Mouse (Mus musculus): ENCODE data around the gene Pth1r. TPM values are rescaled to one million over a fixed set of nuclear protein-coding genes. Genes with fewer than 3 reads are reported as not detected.
A peak's percentile ranks its signal among the peaks of the same experiment; 100 is the strongest.

Gene Pth1r
- polyA plus RNA-seq, 1 experiment from 2014 or later: 79.7 TPM

DNA sequence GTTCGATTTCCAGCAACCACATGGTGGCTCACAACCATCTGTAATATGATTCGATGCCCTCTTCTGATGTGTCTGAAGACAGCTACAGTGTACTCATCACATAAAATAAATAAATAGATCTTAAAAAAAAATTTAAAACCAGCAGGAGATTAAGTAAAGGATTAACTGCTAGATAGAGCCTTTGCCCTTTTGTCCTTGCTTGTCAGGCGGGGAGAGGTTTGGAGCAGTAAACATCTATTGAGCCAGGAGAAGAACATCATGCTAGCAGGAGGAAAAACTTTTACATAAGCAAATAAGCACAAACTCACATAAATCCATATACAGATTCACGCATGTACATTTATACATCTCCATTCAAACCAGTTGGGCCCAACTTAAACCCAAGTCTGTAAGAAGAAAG, 34.4 kb downstream of the Pth1r start:
- Histone ChIP-seq H3K27me3 (no peaks in the 10 kb centered on the region), H3K4me3 (no peak overlapping the region), H3K36me3 (peaks cover 22% of the 10 kb centered on the region), H3K9ac (no peak overlapping the region), H3K9me3 (no peaks in the 10 kb centered on the region), H3K4me2 (no peak overlapping the region), H3K4me1 (peaks cover 9% of the 10 kb centered on the region), H3K27ac (no peak overlapping the region)
- 72% methylated on average over 4 of the region's 4 CpGs for WGBS
- ATAC-seq (ENCODE audit: borderline replicate concordance, extremely low read depth, low FRiP score, low TSS enrichment): no peak

DNA sequence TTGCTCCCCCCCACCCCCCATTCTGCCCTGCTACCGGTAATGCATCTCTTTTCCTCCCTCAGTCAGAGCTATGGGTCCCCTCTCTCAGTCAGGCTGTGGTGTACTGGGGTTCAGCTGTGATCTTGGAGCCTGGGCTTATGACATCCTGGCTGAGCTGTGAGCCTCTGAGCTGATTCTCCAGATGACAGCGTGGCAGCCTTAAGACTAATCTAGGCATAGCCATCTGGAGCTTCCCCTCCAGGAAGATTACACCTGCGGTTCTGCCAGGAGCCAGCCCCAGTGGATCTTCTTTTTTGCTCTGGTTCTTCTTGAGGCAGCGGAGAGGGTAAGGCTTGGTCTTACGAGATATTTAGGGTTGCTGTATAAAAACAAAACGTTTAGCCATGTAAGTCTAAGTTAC, 34.9 kb downstream of the Pth1r start:
- Histone ChIP-seq H3K4me2 (no peak overlapping the region), H3K27me3 (no peaks in the 10 kb centered on the region), H3K27ac (no peak overlapping the region), H3K4me3 (no peak overlapping the region), H3K4me1 (peaks cover 9% of the 10 kb centered on the region; the same call in 1 of the 2 replicates), H3K36me3 (peaks cover 22% of the 10 kb centered on the region), H3K9ac (no peak overlapping the region), H3K9me3 (no peaks in the 10 kb centered on the region)
- WGBS: 92% methylated on average over 6 of the region's 6 CpGs
- ATAC-seq (ENCODE audit: borderline replicate concordance, extremely low read depth, low FRiP score, low TSS enrichment): no peak

DNA sequence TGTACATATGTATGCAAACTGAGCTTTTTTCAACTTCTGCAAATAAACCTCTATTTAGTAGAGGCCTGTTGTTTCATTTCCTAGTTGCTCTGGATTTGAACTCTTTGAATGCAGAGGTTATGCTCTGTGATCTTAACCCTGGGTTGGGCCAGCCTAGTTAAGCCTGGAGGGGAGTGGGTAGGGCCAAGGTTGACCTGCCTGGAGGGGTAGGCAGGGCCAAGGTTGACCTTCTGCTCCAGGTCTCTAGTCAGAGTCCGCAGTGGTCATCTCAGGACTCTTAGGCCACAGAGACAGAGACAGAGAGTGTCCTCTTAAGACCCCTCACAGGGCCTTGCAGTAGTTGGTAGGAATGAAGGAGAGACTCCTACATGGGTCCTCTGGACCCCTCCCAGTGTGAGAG, 35.4 kb downstream of the Pth1r start:
- peaks cover 22% of the 10 kb centered on the region for H3K36me3 ChIP-seq
- H3K27me3 ChIP-seq: no peaks in the 10 kb centered on the region
- no peak overlapping the region for H3K27ac ChIP-seq
- H3K9me3 ChIP-seq: no peaks in the 10 kb centered on the region
- 94% methylated on average over 1 of the region's 1 CpGs for WGBS
- no peak overlapping the region for H3K9ac ChIP-seq
- no peak for ATAC-seq (ENCODE audit: borderline replicate concordance, extremely low read depth, low FRiP score, low TSS enrichment)
- peaks cover 9% of the 10 kb centered on the region; the same call in 1 of the 2 replicates for H3K4me1 ChIP-seq
- no peak overlapping the region for H3K4me3 ChIP-seq
- no peak overlapping the region for H3K4me2 ChIP-seq

DNA sequence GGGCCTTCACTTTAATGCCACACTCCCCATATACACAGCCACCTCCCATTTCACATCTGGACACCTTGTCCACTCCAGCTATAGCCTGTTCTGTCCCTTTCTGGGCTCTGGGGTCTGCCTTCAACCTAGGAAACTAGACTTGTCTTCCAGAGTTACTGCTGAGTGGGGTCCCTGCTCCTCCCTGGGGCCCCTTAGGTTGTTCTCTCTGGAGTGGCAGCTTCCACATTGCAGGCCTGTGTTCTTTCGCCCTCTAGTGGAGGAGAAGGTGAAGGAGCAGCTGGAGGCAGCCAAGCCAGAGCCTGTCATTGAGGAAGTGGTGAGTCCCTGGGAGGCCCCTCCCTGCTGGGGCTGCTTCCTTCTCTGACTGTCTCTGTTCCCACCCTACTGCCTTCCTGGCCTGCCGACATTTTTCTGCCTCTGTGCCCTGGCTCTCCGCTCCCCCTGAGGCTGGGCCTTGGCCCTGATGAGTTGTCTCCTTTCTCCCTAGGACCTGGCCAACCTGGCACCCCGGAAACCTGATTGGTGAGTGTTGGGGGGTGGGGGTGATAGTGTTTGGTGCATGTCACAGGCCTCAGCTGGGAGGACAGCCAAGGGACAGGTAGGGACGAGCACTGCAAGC, 37.2 kb downstream of the Pth1r start:
- Histone ChIP-seq H3K4me2 (peak overlapping the region; percentile 33), H3K4me3 (peak overlapping the region; percentile 8; the same call in 1 of the 2 replicates), H3K4me1 (peaks cover 9% of the 10 kb centered on the region; the same call in 1 of the 2 replicates), H3K36me3 (peaks cover 21% of the 10 kb centered on the region), H3K9ac (no peak overlapping the region), H3K27ac (no peak overlapping the region), H3K9me3 (no peaks in the 10 kb centered on the region), H3K27me3 (no peaks in the 10 kb centered on the region)
- ATAC-seq (ENCODE audit: borderline replicate concordance, extremely low read depth, low FRiP score, low TSS enrichment): peak; percentile 83
- WGBS: 34% methylated on average over 5 of the region's 5 CpGs

DNA sequence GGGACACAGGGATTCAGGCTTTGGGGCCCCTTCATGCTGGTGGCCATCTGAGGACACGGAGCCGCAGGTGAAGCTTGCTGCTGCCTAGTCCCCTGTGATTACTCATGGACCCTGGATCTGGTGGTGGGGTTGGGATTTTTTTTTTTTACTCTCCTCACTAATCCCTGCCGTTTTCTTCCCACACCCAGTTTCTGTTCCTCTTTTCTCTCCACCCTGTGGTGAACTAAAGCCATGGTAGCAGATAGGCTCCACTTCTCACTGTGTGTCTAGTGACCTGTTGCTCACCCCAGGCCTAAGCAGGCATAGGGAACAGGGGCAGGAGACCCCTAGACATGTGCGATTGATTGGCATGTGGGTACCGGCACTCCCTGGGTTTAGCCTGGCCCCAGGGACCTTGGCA, 40.2 kb downstream of the Pth1r start:
- H3K9ac ChIP-seq: no peak overlapping the region
- H3K27ac ChIP-seq: no peak overlapping the region
- no peak overlapping the region for H3K4me3 ChIP-seq
- peaks cover 14% of the 10 kb centered on the region; the same call in 1 of the 2 replicates for H3K36me3 ChIP-seq
- H3K27me3 ChIP-seq: no peaks in the 10 kb centered on the region
- 84% methylated on average over 5 of the region's 5 CpGs for WGBS
- no peak for ATAC-seq (ENCODE audit: borderline replicate concordance, extremely low read depth, low FRiP score, low TSS enrichment)
- no peak overlapping the region for H3K4me2 ChIP-seq
- H3K9me3 ChIP-seq: no peaks in the 10 kb centered on the region
- peaks cover 9% of the 10 kb centered on the region; the same call in 1 of the 2 replicates for H3K4me1 ChIP-seq

DNA sequence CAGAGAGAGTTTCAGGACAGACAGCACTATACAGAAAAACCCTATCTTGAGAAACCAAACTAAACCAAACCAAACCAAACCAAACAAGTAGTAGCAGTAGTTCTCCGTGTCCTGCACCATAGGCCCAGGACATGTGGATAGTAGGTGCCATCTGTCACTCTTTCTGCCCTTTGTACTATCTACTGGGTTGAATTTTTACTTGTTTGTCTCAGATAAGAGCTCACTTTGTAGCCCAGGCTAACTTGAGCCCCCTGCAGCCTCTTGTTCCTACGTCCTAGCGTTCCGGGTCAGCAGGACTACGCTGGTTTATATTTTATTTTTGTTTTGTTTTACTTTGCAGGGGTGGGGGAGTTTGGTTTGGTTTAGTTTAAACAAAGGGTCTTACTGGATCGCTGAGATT, 43.0 kb downstream of the Pth1r start:
- H3K4me3 ChIP-seq: no peak overlapping the region
- no peak overlapping the region for H3K27ac ChIP-seq
- H3K36me3 ChIP-seq: 0 out of 2 replicates have a peak, but pooled peaks cover 11% of the 10 kb centered on the region
- no peaks in the 10 kb centered on the region for H3K9me3 ChIP-seq
- no peak for ATAC-seq (ENCODE audit: borderline replicate concordance, extremely low read depth, low FRiP score, low TSS enrichment)
- H3K27me3 ChIP-seq: no peaks in the 10 kb centered on the region
- no peaks in the 10 kb centered on the region for H3K4me1 ChIP-seq
- WGBS: 85% methylated on average over 6 of the region's 6 CpGs
- H3K4me2 ChIP-seq: no peak overlapping the region
- H3K9ac ChIP-seq: no peak overlapping the region

DNA sequence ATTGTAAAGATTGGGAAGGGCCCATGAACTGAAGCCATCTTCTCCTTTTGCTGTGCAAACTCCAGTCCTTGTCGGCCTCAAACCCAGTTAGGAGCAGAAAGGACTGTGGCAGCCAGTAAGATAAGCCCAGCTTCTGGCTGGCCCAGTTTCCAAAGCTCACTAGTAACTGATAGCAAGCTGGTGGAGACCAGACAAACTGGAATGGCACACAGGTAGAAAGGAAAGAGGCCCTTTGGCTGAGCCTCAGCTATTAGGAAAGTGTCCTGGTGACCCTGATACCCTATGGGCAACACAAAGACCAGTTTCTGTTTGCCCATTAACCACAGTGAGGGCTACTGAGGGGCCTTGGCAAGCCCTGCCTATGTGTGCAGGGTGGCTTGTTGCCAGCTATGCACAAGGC, 44.1 kb downstream of the Pth1r start:
- Histone ChIP-seq H3K27me3 (no peaks in the 10 kb centered on the region), H3K9ac (no peak overlapping the region), H3K36me3 (0 out of 2 replicates have a peak, but pooled peaks cover 11% of the 10 kb centered on the region), H3K27ac (no peak overlapping the region), H3K4me2 (no peak overlapping the region), H3K4me3 (no peak overlapping the region), H3K4me1 (no peaks in the 10 kb centered on the region), H3K9me3 (no peaks in the 10 kb centered on the region)
- no peak for ATAC-seq (ENCODE audit: borderline replicate concordance, extremely low read depth, low FRiP score, low TSS enrichment)
- 82% methylated on average over 1 of the region's 1 CpGs for WGBS

DNA sequence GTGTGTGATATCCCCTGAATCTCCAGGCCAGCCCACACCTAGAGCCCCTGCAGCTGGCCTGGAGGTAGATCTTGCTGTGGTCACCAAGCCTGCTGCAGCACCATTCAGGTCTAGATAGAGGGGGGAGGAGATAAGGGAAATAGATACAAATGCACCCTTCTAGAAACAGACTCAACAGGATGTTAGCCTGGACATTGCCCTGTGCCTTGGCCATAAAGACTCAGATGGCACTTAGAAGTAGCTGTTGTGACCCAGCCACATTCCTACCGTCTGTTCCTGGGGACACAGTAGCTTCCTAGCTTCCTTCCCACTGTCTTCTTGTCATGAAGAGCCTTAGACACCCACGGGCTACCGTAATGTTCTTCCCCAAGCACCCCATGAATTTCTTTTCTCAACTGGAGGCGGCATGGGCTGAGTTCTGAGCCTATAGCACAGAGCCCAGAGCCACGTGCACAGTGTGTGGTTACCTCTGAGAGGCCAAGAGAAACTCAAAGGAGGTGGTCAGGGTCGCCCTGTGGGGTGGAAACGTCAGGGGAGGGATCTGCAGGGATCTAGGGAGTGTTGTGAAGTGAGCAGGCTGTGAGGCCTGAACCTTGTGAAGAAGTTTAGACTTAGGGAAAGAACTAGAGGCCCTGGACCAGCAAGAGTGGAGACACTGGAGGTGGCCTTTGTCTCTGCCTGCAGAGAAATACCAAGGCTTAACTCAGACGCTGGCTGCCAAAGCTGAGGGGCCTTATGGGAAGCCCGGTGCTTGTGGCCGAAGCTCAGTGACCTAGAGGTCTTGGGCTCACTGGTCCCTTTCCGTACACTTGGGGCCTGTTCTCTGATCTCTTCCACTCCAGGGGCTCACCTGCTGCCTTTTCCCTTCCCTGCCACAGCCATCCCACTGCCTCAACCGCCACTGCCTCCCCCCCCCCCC, 45.6 kb downstream of the Pth1r start:
- WGBS: 79% methylated on average over 11 of the region's 12 CpGs
- Histone ChIP-seq H3K4me2 (no peak overlapping the region), H3K36me3 (0 out of 2 replicates have a peak, but pooled peaks cover 11% of the 10 kb centered on the region), H3K4me3 (no peak overlapping the region), H3K27me3 (no peaks in the 10 kb centered on the region), H3K27ac (no peak overlapping the region), H3K4me1 (no peaks in the 10 kb centered on the region), H3K9me3 (no peaks in the 10 kb centered on the region), H3K9ac (no peak overlapping the region)
- ATAC-seq (ENCODE audit: borderline replicate concordance, extremely low read depth, low FRiP score, low TSS enrichment): no peak

DNA sequence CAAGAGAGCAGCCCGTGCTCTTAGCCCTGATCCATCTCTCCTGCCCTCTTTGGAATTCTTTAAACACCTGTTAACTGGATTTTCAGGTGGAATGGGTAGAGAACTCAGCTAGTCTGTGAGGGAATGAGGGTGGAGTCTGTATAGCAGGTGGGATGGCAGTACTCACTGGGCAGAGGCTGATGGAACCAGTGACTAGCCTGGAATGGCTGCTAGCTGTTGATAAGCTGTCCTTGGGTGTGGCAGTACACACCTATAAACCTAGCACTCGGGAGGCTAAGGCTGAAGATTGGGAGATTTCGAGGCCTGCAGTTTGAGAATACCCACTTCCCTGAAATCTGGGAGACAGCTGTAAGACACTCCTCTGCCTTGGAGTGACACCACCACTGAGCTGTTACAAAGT, 47.4 kb downstream of the Pth1r start:
- H3K27ac ChIP-seq: no peak overlapping the region
- H3K36me3 ChIP-seq: 0 out of 2 replicates have a peak, but pooled peaks cover 4% of the 10 kb centered on the region
- H3K9me3 ChIP-seq: no peaks in the 10 kb centered on the region
- no peak overlapping the region for H3K4me2 ChIP-seq
- H3K4me1 ChIP-seq: no peaks in the 10 kb centered on the region
- no peak overlapping the region for H3K9ac ChIP-seq
- ATAC-seq (ENCODE audit: borderline replicate concordance, extremely low read depth, low FRiP score, low TSS enrichment): no peak
- H3K27me3 ChIP-seq: no peaks in the 10 kb centered on the region
- H3K4me3 ChIP-seq: no peak overlapping the region
- 87% methylated on average over 3 of the region's 3 CpGs for WGBS

DNA sequence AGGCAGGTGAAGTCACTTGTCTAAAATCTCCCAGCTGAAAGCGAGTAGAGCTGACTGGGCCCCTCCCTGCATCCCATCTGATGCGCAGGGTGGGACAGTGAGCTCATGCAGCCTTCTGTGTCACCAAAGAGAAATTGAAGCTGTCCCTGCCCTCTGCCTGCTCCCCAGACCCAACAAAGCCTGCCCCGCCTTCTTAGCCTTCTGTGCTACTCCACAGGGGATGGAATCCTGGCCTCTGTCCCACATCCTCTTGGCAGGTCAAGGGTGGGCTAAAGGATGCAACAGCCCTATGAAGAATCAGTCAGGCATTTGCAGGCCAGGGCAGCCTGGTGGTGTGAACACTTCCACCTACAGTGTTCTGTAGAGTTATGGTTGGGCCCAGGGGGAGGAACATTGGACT, 49.5 kb downstream of the Pth1r start:
- no peak overlapping the region for H3K4me2 ChIP-seq
- H3K4me1 ChIP-seq: no peaks in the 10 kb centered on the region
- H3K4me3 ChIP-seq: no peak overlapping the region
- no peak for ATAC-seq (ENCODE audit: borderline replicate concordance, extremely low read depth, low FRiP score, low TSS enrichment)
- no peak overlapping the region for H3K9ac ChIP-seq
- H3K27ac ChIP-seq: no peak overlapping the region
- no peaks in the 10 kb centered on the region for H3K9me3 ChIP-seq
- H3K36me3 ChIP-seq: 0 out of 2 replicates have a peak, but pooled peaks cover 4% of the 10 kb centered on the region
- 66% methylated on average over 3 of the region's 3 CpGs for WGBS
- no peaks in the 10 kb centered on the region for H3K27me3 ChIP-seq

DNA sequence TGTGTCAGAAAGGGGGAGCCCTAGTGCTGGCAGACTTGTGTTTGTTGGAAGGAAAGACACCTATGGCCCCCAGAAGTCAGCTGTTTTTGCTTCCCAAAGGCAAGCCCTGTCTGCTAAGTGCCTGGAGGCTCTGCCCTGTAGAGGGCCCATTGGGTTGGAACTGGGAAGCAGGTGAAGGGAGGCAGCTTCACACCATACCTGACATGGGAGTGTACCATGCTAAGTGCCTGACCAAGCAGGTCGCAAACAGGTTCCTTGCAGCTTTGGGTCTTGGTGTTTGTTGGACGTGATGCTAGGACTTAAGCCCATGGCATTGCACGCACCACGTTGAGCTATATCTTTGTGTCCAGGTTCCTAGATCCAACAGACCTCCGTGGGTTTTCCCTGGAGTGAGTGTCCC, 50.5 kb downstream of the Pth1r start:
- WGBS: 82% methylated on average over 5 of the region's 5 CpGs

DNA sequence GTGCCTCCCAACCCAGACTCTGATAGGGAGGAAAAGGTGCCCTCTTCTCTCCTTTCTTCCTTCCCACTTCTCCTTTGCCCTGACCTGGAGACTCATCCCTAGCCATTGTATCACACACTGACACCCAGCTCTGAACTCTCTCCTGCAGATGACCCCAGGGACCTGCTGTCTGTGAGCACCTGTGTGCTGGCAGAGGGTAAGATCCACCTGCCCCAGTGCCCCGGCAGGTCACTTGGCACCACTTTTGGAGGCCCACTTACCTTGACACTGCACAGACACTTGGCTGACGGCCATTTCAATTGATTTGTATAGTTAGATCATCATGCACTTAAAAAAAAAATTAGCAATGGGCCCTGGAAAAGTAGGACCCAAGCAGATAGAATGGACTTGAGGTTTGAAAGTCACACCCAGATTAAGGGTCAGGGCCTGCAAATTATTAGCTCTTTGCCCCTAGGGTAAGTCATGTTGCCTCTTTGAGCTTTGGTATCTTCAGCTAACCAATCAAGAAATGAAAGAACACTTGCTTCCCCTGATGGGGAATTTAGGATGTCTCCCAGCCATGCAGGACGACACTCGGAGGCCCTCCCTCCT, 51.7 kb downstream of the Pth1r start:
- 82% methylated on average over 4 of the region's 4 CpGs for WGBS
- Histone ChIP-seq H3K4me2 (no peak overlapping the region), H3K27ac (no peak overlapping the region), H3K36me3 (no peaks in the 10 kb centered on the region), H3K4me1 (peaks cover 8% of the 10 kb centered on the region; the same call in 1 of the 2 replicates), H3K9me3 (no peaks in the 10 kb centered on the region), H3K27me3 (no peaks in the 10 kb centered on the region), H3K4me3 (no peak overlapping the region), H3K9ac (no peak overlapping the region)
- no peak for ATAC-seq (ENCODE audit: borderline replicate concordance, extremely low read depth, low FRiP score, low TSS enrichment)

More for the DNA sequence above, 50.5 kb downstream of the Pth1r start:
- no peak overlapping the region for H3K9ac ChIP-seq
- H3K4me1 ChIP-seq: no peaks in the 10 kb centered on the region
- no peak overlapping the region for H3K4me2 ChIP-seq
- H3K36me3 ChIP-seq: 0 out of 2 replicates have a peak, but pooled peaks cover 4% of the 10 kb centered on the region
- no peak overlapping the region for H3K27ac ChIP-seq
- no peaks in the 10 kb centered on the region for H3K9me3 ChIP-seq
- H3K4me3 ChIP-seq: no peak overlapping the region
- no peaks in the 10 kb centered on the region for H3K27me3 ChIP-seq
- no peak for ATAC-seq (ENCODE audit: borderline replicate concordance, extremely low read depth, low FRiP score, low TSS enrichment)

Data from lung, embryonic 15.5 days (tissue).